Mouse (Mus musculus) gastrocnemius, postnatal 25 days (tissue): Measurements from ENCODE around the gene Zfp689. TPM values are rescaled to one million over a fixed set of nuclear protein-coding genes. Genes with fewer than 3 reads are reported as not detected.
"Not testable (repeated sequence)": the region's sequence is repeated elsewhere in the genome, so short reads cannot be mapped to it uniquely, and the experiment has no call there.

Experiments used
- DNase-seq: peaks from one replicate; pipeline ENCODE4 v3.0.0; 2022
- total RNA-seq, 2 experiments: library from RNA; stranded (reverse); gene quantifications; 1 replicate in 1 of 2; 2 replicates in 1 of 2; pipeline ENCODE4 v1.2.3; 2021

Zfp689 gene
- total RNA-seq, 2 experiments from 2014 or later = 0.67 to 1.0 TPM

- DNase-seq = peak; percentile 92
These were observed 22.0 kb upstream of the Zfp689 start for GRCm38 (mm10) chr7:127470743-127471645.

- no peak for DNase-seq
These were observed 21.2 kb upstream of the Zfp689 start for GRCm38 (mm10) chr7:127470011-127470715.

GRCm38 (mm10) chr7:127466606-127467005, 17.6 kb upstream of the Zfp689 start:
- DNase-seq = no peak

- DNase-seq = not testable (repeated sequence)
These were observed 16.7 kb upstream of the Zfp689 start for GRCm38 (mm10) chr7:127465670-127466069.

- no peak for DNase-seq
These were observed 16.2 kb upstream of the Zfp689 start for GRCm38 (mm10) chr7:127465191-127465590.

- not testable (repeated sequence) for DNase-seq
These were observed 10.4 kb upstream of the Zfp689 start, which contains the start of gene Prr14 for GRCm38 (mm10) chr7:127459311-127459710. Prr14 (plus strand) TSS chr7:127459611.

GRCm38 (mm10) chr7:127458371-127459122, 9.6 kb upstream of the Zfp689 start:
- DNase-seq = not testable (repeated sequence)

- DNase-seq = no peak
These were observed 5.9 kb upstream of the Zfp689 start for GRCm38 (mm10) chr7:127454905-127455304.

GRCm38 (mm10) chr7:127453056-127453455, 4.1 kb upstream of the Zfp689 start:
- no peak for DNase-seq

- DNase-seq = no peak
These were observed 1.0 kb upstream of the Zfp689 start for GRCm38 (mm10) chr7:127449966-127450365.

- DNase-seq = no peak
These were observed 5.0 kb downstream of the Zfp689 start for GRCm38 (mm10) chr7:127443976-127444375.

- DNase-seq = no peak
These were observed 11.2 kb downstream of the Zfp689 start for GRCm38 (mm10) chr7:127437724-127438123.

- no peak for DNase-seq
These were observed 13.8 kb downstream of the Zfp689 start for GRCm38 (mm10) chr7:127435206-127435605.

GRCm38 (mm10) chr7:127426354-127426753, 22.6 kb downstream of the Zfp689 start:
- no peak for DNase-seq

- no peak for DNase-seq
These were observed 23.0 kb downstream of the Zfp689 start for GRCm38 (mm10) chr7:127425911-127426310.

- no peak for DNase-seq
These were observed 23.7 kb downstream of the Zfp689 start for GRCm38 (mm10) chr7:127425291-127425690.

- no peak for DNase-seq
These were observed 26.7 kb downstream of the Zfp689 start for GRCm38 (mm10) chr7:127422247-127422646.

GRCm38 (mm10) chr7:127421388-127422191, 27.4 kb downstream of the Zfp689 start, which contains the start of gene Zfp688:
Zfp688 (minus strand) TSS chr7:127422068.
- peak; percentile 92 for DNase-seq

- DNase-seq = no peak
These were observed 37.5 kb downstream of the Zfp689 start for GRCm38 (mm10) chr7:127411418-127411817.

- peak; percentile 69 for DNase-seq
These were observed 42.7 kb downstream of the Zfp689 start, which contains the start of gene Zfp764 for GRCm38 (mm10) chr7:127406002-127406987. Zfp764 (minus strand) TSS chr7:127406822.
